Mouse (Mus musculus): ENCODE measurements around the gene Nol8.

Nol8 gene

GRCm38 (mm10) chr13:49684266-49684665 lies 31.4 kb downstream of the Nol8 start:
- DNase-seq (ENCODE audit: low read depth), result no peak

- no peak for DNase-seq (ENCODE audit: low read depth)
These were observed 38.2 kb downstream of the Nol8 start for GRCm38 (mm10) chr13:49691056-49691455.

GRCm38 (mm10) chr13:49703216-49703779 lies 50.4 kb downstream of the Nol8 start:
- DNase-seq (ENCODE audit: low read depth), result no peak

DNA sequence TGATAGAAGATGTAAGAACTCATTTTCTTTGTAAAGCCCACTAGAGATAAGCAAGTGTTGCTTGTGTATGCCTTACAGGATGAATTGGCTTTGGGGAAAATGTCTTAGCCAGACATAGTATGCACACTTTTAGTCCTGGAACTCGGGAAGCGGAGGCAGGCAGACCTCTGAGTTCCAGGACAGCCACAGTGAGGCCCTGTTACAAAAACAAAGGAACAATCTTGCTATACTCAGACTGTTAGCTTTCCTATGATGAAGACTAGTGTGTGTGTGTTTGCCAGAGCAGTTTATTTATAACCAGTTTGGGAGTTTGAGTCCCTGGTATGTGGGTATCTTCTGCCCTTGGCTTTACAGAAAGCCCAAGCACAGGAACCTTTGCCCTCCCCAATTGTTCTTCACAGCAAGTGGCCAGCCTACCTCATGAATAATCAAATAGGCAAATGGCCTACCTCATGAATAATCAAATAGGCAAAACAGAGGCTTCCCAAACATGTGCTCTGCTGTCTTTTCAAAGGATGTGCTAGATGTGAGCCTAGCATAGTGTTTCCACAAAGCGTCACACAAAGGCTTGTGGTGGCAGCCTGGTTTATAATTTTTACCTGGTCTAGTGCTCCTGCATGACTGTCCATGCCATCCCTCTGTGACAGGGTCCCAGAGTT lies 53.3 kb downstream of the Nol8 start:
- DNase-seq (ENCODE audit: low read depth), result no peak

GRCm38 (mm10) chr13:49708311-49708710 lies 55.4 kb downstream of the Nol8 start:
- DNase-seq (ENCODE audit: low read depth), result no peak

GRCm38 (mm10) chr13:49712047-49712721 lies 59.3 kb downstream of the Nol8 start:
- DNase-seq (ENCODE audit: low read depth), result no peak

DNA sequence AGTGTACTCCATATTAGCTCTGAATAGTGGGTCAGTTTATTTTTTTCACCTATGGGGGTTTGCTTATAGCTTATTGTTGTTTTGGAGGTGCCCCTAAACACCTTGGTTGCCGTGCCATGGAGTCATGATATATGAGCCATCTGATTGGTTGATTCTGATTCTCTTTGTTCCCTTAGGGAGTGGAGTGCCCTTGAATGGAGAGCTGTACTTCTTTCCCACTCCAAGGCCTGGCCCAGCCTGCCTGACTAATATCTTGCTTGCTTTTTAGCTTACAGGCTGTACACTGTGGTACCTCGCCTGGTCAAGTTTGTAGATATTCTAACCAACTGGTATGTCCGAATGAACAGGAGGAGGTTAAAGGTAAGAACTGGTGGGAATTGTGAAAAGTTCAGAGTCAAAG lies 66.4 kb downstream of the Nol8 start:
- DNase-seq (ENCODE audit: low read depth), result no peak
